Mouse (Mus musculus) limb, embryonic 12.5 days (tissue): ENCODE measurements at regions not wholly inside any gene's neighbourhood (a gene's known extent, or its start where the extent isn't known, plus 50 kb on each side); places are given as distances from the start of the nearest gene placed in this dataset.

Source experiments
- ATAC-seq: fragments of 200-750 bp; cut with Nextera tagmentation; 2 replicates; pipeline ENCODE4 v1.8.0; 2017; ENCODE audit warnings: low read depth, moderate TSS enrichment; ENCODE audit not compliant: insufficient number of reproducible peaks, insufficient read depth, low FRiP score, low TSS enrichment
- H3K27ac ChIP-seq: fragments of 300-500 bp; sonication (generic); 2 replicates; pipeline ENCODE4 v1.5.1; 2016; ENCODE audit warnings: mild to moderate bottlenecking, moderate library complexity
- H3K27me3 ChIP-seq: fragments of 300-500 bp; sonication (generic); 2 replicates; pipeline ENCODE4 v1.6.1; 2016; ENCODE audit warnings: mild to moderate bottlenecking, moderate library complexity
- H3K36me3 ChIP-seq: fragments of 300-500 bp; sonication (generic); 2 replicates; pipeline ENCODE4 v1.6.1; 2016; ENCODE audit warnings: mild to moderate bottlenecking, moderate library complexity
- H3K4me1 ChIP-seq: fragments of 300-500 bp; sonication (generic); replicated peaks from 2 replicates; pipeline ENCODE4 v1.6.1; 2016
- H3K4me2 ChIP-seq: fragments of 300-500 bp; sonication (generic); 2 replicates; pipeline ENCODE4 v1.6.1; 2016; ENCODE audit warnings: mild to moderate bottlenecking, moderate library complexity
- H3K4me3 ChIP-seq: fragments of 300-500 bp; sonication (generic); replicated peaks from 2 replicates; pipeline ENCODE4 v1.5.1; 2016; ENCODE audit warnings: mild to moderate bottlenecking
- H3K9ac ChIP-seq: fragments of 300-500 bp; sonication (generic); replicated peaks from 2 replicates; pipeline ENCODE4 v1.6.1; 2016; ENCODE audit warnings: mild to moderate bottlenecking, moderate library complexity
- H3K9me3 ChIP-seq: fragments of 300-500 bp; sonication (generic); 2 replicates; pipeline ENCODE4 v1.6.1; 2016; ENCODE audit warnings: mild to moderate bottlenecking, moderate library complexity
- WGBS: fragments of 180-500 bp; shearing (Covaris S2); methylation state at CpG from one replicate; pipeline ENCODE4 v1.1.7; 2016; 5-methylcytosine and 5-hydroxymethylcytosine counted together

GRCm38 (mm10) chr15:40435156-40435555 is 301.0 kb downstream of the 9330182O14Rik start:
- Histone ChIP-seq H3K27me3 (no peaks in the 10 kb centered on the region), H3K9ac (no peak overlapping the region), H3K27ac (no peak overlapping the region), H3K4me2 (no peak overlapping the region), H3K9me3 (no peaks in the 10 kb centered on the region), H3K4me1 (no peaks in the 10 kb centered on the region), H3K4me3 (no peak overlapping the region), H3K36me3 (no peaks in the 10 kb centered on the region)
- WGBS: 87% methylated on average over 4 of the region's 4 CpGs
- ATAC-seq: no peak

- Histone ChIP-seq H3K4me1 (no peaks in the 10 kb centered on the region), H3K9me3 (no peaks in the 10 kb centered on the region), H3K27me3 (no peaks in the 10 kb centered on the region), H3K9ac (no peak overlapping the region), H3K4me3 (no peak overlapping the region), H3K36me3 (no peaks in the 10 kb centered on the region), H3K27ac (no peak overlapping the region), H3K4me2 (no peak overlapping the region)
- no peak for ATAC-seq
- WGBS: 75% methylated on average over 3 of the region's 3 CpGs
These were observed 302.5 kb downstream of the 9330182O14Rik start for GRCm38 (mm10) chr15:40436688-40437087.

GRCm38 (mm10) chr15:40439827-40440226 is 305.7 kb downstream of the 9330182O14Rik start:
- no peak overlapping the region for H3K27ac ChIP-seq
- H3K27me3 ChIP-seq: no peaks in the 10 kb centered on the region
- no peak for ATAC-seq
- no peak overlapping the region for H3K9ac ChIP-seq
- no peaks in the 10 kb centered on the region for H3K4me1 ChIP-seq
- no peaks in the 10 kb centered on the region for H3K9me3 ChIP-seq
- 90% methylated on average over 1 of the region's 1 CpGs for WGBS
- no peak overlapping the region for H3K4me3 ChIP-seq
- no peaks in the 10 kb centered on the region for H3K36me3 ChIP-seq
- no peak overlapping the region for H3K4me2 ChIP-seq

GRCm38 (mm10) chr15:40448623-40449022 is 314.5 kb downstream of the 9330182O14Rik start:
- no peaks in the 10 kb centered on the region for H3K36me3 ChIP-seq
- no peak overlapping the region for H3K4me2 ChIP-seq
- no peak for ATAC-seq
- no peak overlapping the region for H3K4me3 ChIP-seq
- no peak overlapping the region for H3K27ac ChIP-seq
- no peaks in the 10 kb centered on the region for H3K4me1 ChIP-seq
- H3K9ac ChIP-seq: no peak overlapping the region
- no peaks in the 10 kb centered on the region for H3K9me3 ChIP-seq
- 85% methylated on average over 1 of the region's 1 CpGs for WGBS
- H3K27me3 ChIP-seq: no peaks in the 10 kb centered on the region

- no peaks in the 10 kb centered on the region for H3K27me3 ChIP-seq
- WGBS: 75% methylated on average over 2 of the region's 2 CpGs
- no peak overlapping the region for H3K27ac ChIP-seq
- no peak overlapping the region for H3K9ac ChIP-seq
- no peaks in the 10 kb centered on the region for H3K4me1 ChIP-seq
- H3K4me3 ChIP-seq: no peak overlapping the region
- no peak overlapping the region for H3K4me2 ChIP-seq
- H3K9me3 ChIP-seq: no peaks in the 10 kb centered on the region
- ATAC-seq: no peak
- no peaks in the 10 kb centered on the region for H3K36me3 ChIP-seq
These were observed 319.1 kb downstream of the 9330182O14Rik start for GRCm38 (mm10) chr15:40453235-40453634.

- no peak overlapping the region for H3K4me2 ChIP-seq
- no peak overlapping the region for H3K9ac ChIP-seq
- no peaks in the 10 kb centered on the region for H3K9me3 ChIP-seq
- ATAC-seq: no peak
- WGBS: 68% methylated on average over 7 of the region's 7 CpGs
- H3K4me1 ChIP-seq: no peaks in the 10 kb centered on the region
- no peaks in the 10 kb centered on the region for H3K36me3 ChIP-seq
- no peaks in the 10 kb centered on the region for H3K27me3 ChIP-seq
- H3K4me3 ChIP-seq: no peak overlapping the region
- no peak overlapping the region for H3K27ac ChIP-seq
These were observed 341.6 kb downstream of the 9330182O14Rik start for GRCm38 (mm10) chr15:40475659-40476355.

GRCm38 (mm10) chr15:40480386-40480785 is 346.2 kb downstream of the 9330182O14Rik start:
- WGBS: 89% methylated on average over 1 of the region's 1 CpGs
- no peak overlapping the region for H3K4me3 ChIP-seq

GRCm38 (mm10) chr15:40481239-40481638 is 347.1 kb downstream of the 9330182O14Rik start:
- no peak for ATAC-seq
- H3K36me3 ChIP-seq: no peaks in the 10 kb centered on the region

More at GRCm38 (mm10) chr15:40480386-40480785, 346.2 kb downstream of the 9330182O14Rik start:
- no peak overlapping the region for H3K4me2 ChIP-seq
- no peaks in the 10 kb centered on the region for H3K27me3 ChIP-seq
- H3K27ac ChIP-seq: no peak overlapping the region
- H3K4me1 ChIP-seq: no peaks in the 10 kb centered on the region
- H3K36me3 ChIP-seq: no peaks in the 10 kb centered on the region
- no peak for ATAC-seq
- H3K9me3 ChIP-seq: no peaks in the 10 kb centered on the region
- H3K9ac ChIP-seq: no peak overlapping the region

GRCm38 (mm10) chr15:40485997-40486396 is 351.8 kb downstream of the 9330182O14Rik start:
- Histone ChIP-seq H3K27me3 (no peaks in the 10 kb centered on the region), H3K9ac (no peak overlapping the region), H3K4me1 (no peaks in the 10 kb centered on the region), H3K4me2 (no peak overlapping the region), H3K9me3 (no peaks in the 10 kb centered on the region), H3K27ac (no peak overlapping the region), H3K4me3 (no peak overlapping the region), H3K36me3 (no peaks in the 10 kb centered on the region)
- 77% methylated on average over 1 of the region's 1 CpGs for WGBS
- no peak for ATAC-seq

More at GRCm38 (mm10) chr15:40481239-40481638, 347.1 kb downstream of the 9330182O14Rik start:
- Histone ChIP-seq H3K9me3 (no peaks in the 10 kb centered on the region), H3K9ac (no peak overlapping the region), H3K4me2 (no peak overlapping the region), H3K27me3 (no peaks in the 10 kb centered on the region), H3K4me1 (no peaks in the 10 kb centered on the region), H3K4me3 (no peak overlapping the region), H3K27ac (no peak overlapping the region)
- 12% methylated on average over 3 of the region's 3 CpGs for WGBS

GRCm38 (mm10) chr15:40501180-40502125 is 367.3 kb downstream of the 9330182O14Rik start:
- H3K4me2 ChIP-seq: no peak overlapping the region
- no peaks in the 10 kb centered on the region for H3K36me3 ChIP-seq
- H3K27me3 ChIP-seq: no peaks in the 10 kb centered on the region
- no peak for ATAC-seq
- no peak overlapping the region for H3K4me3 ChIP-seq
- WGBS: 41% methylated on average over 11 of the region's 11 CpGs
- no peaks in the 10 kb centered on the region for H3K4me1 ChIP-seq
- H3K9ac ChIP-seq: no peak overlapping the region
- H3K27ac ChIP-seq: no peak overlapping the region
- no peaks in the 10 kb centered on the region for H3K9me3 ChIP-seq

GRCm38 (mm10) chr15:40510826-40511225 is 376.7 kb downstream of the 9330182O14Rik start:
- no peak overlapping the region for H3K4me2 ChIP-seq
- H3K4me3 ChIP-seq: no peak overlapping the region
- no peaks in the 10 kb centered on the region for H3K36me3 ChIP-seq
- no peaks in the 10 kb centered on the region for H3K27me3 ChIP-seq
- H3K27ac ChIP-seq: no peak overlapping the region
- 65% methylated on average over 2 of the region's 2 CpGs for WGBS
- H3K9ac ChIP-seq: no peak overlapping the region
- ATAC-seq: no peak
- H3K4me1 ChIP-seq: no peaks in the 10 kb centered on the region
- no peaks in the 10 kb centered on the region for H3K9me3 ChIP-seq
